Comparison of ENCODE assay signal across 27 mouse cellular contexts in the genomic region with DNA sequence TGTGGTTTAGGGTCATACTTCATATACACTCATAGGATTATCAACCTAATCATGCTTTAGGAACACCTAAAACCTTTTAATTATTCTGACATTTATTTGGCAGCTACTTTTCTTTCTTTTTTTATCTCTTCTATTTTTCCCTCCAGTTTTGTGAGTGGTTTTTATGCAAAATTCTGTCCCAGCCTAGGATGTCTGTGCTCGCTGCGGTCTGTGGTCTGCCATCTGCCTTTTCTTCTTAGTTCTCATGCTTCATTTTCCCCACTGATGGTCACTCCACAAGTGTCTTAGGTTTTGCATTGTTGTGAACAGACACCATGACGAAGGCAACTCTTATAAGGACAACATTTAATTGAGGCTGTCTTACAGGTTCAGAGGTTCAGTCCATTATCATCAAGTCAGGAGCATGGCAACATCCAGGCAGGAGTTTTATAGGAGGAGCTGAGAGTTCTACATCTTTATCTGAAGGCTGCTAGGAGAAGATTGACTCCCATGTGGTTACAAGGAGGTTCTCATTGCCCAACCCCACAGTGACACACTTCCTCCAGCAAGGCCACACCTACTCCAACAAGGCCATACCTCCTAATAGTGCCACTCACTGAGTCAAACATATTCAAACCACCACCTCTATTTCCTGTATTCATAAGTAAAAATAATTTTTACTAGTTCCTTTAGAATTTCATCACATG.
"Had no signal": no experiment of that assay in that cellular context is flagged by ENCODE, and none has a peak within 500 bp of the region (broad histone marks: within the 10 kb centered on the region; RNA-seq: fewer than 3 reads in every experiment).

No protein-coding gene starts in this region.

- H3K4me3 ChIP-seq: embryonic facial prominence, embryonic 10.5 days; embryonic facial prominence, embryonic 12.5 days; embryonic facial prominence, embryonic 13.5 days; embryonic facial prominence, embryonic 15.5 days; erythroblast, embryonic 14.5 days; forebrain, embryonic 10.5 days; forebrain, embryonic 12.5 days; forebrain, embryonic 13.5 days; forebrain, embryonic 15.5 days; gastrocnemius, adult 2 months; heart, adult 2 months; heart, embryonic 10.5 days; heart, embryonic 12.5 days had no signal

- H3K9me3 ChIP-seq: embryonic facial prominence, embryonic 10.5 days; embryonic facial prominence, embryonic 12.5 days; embryonic facial prominence, embryonic 13.5 days; embryonic facial prominence, embryonic 15.5 days; forebrain, embryonic 10.5 days; forebrain, embryonic 12.5 days; forebrain, embryonic 13.5 days; forebrain, embryonic 15.5 days; heart, embryonic 10.5 days; heart, embryonic 12.5 days had no signal

- H3K9ac ChIP-seq: embryonic facial prominence, embryonic 12.5 days; embryonic facial prominence, embryonic 13.5 days; embryonic facial prominence, embryonic 15.5 days; forebrain, embryonic 12.5 days; forebrain, embryonic 13.5 days; forebrain, embryonic 15.5 days; forebrain, postnatal 0 days; heart, embryonic 12.5 days had no signal

- H3K27ac ChIP-seq: embryonic facial prominence, embryonic 10.5 days; embryonic facial prominence, embryonic 12.5 days; embryonic facial prominence, embryonic 13.5 days; embryonic facial prominence, embryonic 15.5 days; forebrain, embryonic 10.5 days; forebrain, embryonic 12.5 days; forebrain, embryonic 13.5 days; forebrain, embryonic 15.5 days; gastrocnemius, adult 2 months; heart, adult 2 months; heart, embryonic 10.5 days had no signal

- DNase-seq: cerebellum, adult 9-10 months; cerebellum, adult 9-11 months; cerebellum, postnatal 14 days; cerebellum, postnatal 25 days; cerebellum, postnatal 36 days; embryo, embryonic 11 days; forebrain, postnatal 0 days; gastrocnemius, adult 2 months; gastrocnemius, postnatal 10 days; gastrocnemius, postnatal 14 days; gastrocnemius, postnatal 25 days; gastrocnemius, postnatal 36 days; heart, adult 18-20 months; heart, adult 2 months had no signal

- H3K36me3 ChIP-seq: embryonic facial prominence, embryonic 10.5 days; embryonic facial prominence, embryonic 12.5 days; embryonic facial prominence, embryonic 13.5 days; embryonic facial prominence, embryonic 15.5 days; forebrain, embryonic 10.5 days; forebrain, embryonic 12.5 days; forebrain, embryonic 15.5 days; heart, embryonic 10.5 days; heart, embryonic 12.5 days had no signal

- H3K4me1 ChIP-seq: embryonic facial prominence, embryonic 10.5 days; embryonic facial prominence, embryonic 12.5 days; embryonic facial prominence, embryonic 13.5 days; embryonic facial prominence, embryonic 15.5 days; forebrain, embryonic 10.5 days; forebrain, embryonic 12.5 days; forebrain, embryonic 13.5 days; forebrain, embryonic 15.5 days; heart, embryonic 10.5 days; heart, embryonic 12.5 days had no signal

- ATAC-seq: forebrain, embryonic 13.5 days; forebrain, embryonic 15.5 days; forebrain, embryonic 16.5 days; forebrain, postnatal 0 days had no signal

- H3K4me2 ChIP-seq: embryonic facial prominence, embryonic 12.5 days; embryonic facial prominence, embryonic 13.5 days; embryonic facial prominence, embryonic 15.5 days; forebrain, embryonic 12.5 days; forebrain, embryonic 13.5 days; forebrain, embryonic 15.5 days; heart, embryonic 11.5 days; heart, embryonic 12.5 days had no signal

- H3K27me3 ChIP-seq: embryonic facial prominence, embryonic 12.5 days; embryonic facial prominence, embryonic 13.5 days; embryonic facial prominence, embryonic 15.5 days; forebrain, embryonic 12.5 days; forebrain, embryonic 13.5 days; forebrain, embryonic 15.5 days; heart, embryonic 12.5 days had no signal
